Mouse (Mus musculus): Measurements from ENCODE around the gene 1700066M21Rik. TPM values are rescaled to one million over a fixed set of nuclear protein-coding genes. Genes with fewer than 3 reads are reported as not detected.

Gene 1700066M21Rik
- polyA plus RNA-seq, 1 experiment from 2014 or later: 16.3 TPM

DNA sequence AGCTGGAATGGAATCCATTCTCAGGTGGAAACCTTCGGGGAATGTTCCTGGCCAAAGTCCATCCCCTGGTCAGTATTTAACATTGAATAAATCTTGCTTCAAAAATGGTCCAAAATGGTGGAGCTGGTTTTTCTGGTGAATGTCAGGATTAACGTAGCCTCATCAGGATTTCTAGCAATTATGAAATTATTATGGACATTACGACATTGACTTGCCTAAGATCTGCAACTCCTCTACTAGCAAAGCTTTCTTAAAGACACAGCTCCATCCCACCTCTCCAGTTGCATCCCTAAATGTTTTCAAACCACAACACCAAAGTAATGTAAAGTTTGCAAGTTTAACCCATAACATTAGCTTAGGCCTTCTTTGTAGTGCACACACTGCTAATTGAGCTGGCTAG, 10.0 kb upstream of the 1700066M21Rik start:
- Histone ChIP-seq H3K27me3 (no peaks in the 10 kb centered on the region), H3K4me1 (no peaks in the 10 kb centered on the region), H3K27ac (no peak overlapping the region), H3K4me3 (replicated peaks) (no peak overlapping the region), H3K9ac (no peak overlapping the region), H3K4me2 (no peak overlapping the region), H3K36me3 (replicated peaks) (no peaks in the 10 kb centered on the region), H3K9me3 (no peaks in the 10 kb centered on the region)
- WGBS: 97% methylated on average over 3 of the region's 3 CpGs
- ATAC-seq (ENCODE audit: low FRiP score): no peak

DNA sequence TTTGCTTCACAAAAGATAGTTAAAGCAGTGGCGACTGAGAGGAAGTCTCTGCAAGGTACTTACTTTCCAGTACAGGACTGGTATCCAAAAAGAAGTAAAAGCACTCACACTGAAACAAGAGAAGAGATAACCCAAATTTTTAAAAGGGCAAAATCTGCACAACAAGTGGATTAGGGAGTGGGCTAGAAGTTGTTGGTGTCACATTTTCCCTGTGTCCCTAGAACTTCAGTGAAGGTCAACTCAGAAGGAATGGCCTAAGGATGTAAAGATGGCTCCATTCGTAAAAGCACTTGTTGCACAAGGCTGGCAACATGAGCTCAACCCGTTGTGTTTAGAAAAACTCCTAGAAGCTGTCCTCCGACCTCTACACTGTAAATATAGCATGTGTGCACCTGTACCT, 8.3 kb upstream of the 1700066M21Rik start:
- H3K9ac ChIP-seq: no peak overlapping the region
- no peaks in the 10 kb centered on the region for H3K36me3 ChIP-seq (replicated peaks)
- ATAC-seq (ENCODE audit: low FRiP score): no peak
- H3K4me2 ChIP-seq: no peak overlapping the region
- H3K4me3 ChIP-seq (replicated peaks): no peak overlapping the region
- H3K4me1 ChIP-seq: no peaks in the 10 kb centered on the region
- WGBS: 88% methylated on average over 4 of the region's 4 CpGs
- H3K27me3 ChIP-seq: no peaks in the 10 kb centered on the region
- no peaks in the 10 kb centered on the region for H3K9me3 ChIP-seq
- H3K27ac ChIP-seq: no peak overlapping the region

DNA sequence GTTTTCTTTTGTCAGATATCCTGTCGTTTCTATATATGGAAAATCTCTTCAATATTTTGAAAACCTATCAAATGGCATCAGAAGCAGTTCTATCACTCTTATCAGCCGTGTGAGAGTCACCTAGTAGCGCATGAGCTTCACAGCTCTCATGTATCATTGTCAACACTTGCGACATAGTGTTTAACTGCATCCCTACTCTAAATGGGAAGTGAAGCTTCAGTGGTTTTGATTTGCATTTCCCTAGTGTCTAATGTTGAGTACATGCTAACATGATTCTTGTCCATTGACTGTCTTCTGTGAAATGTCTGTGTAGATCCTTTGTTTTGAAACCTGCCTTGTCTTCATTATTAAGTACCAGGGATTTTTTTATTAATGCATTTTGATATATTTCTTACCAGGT, 7.0 kb upstream of the 1700066M21Rik start:
- 90% methylated on average over 4 of the region's 4 CpGs for WGBS
- Histone ChIP-seq H3K9ac (no peak overlapping the region), H3K4me3 (replicated peaks) (no peak overlapping the region), H3K4me1 (no peaks in the 10 kb centered on the region), H3K4me2 (no peak overlapping the region), H3K27ac (no peak overlapping the region), H3K36me3 (replicated peaks) (no peaks in the 10 kb centered on the region), H3K27me3 (no peaks in the 10 kb centered on the region), H3K9me3 (no peaks in the 10 kb centered on the region)
- ATAC-seq (ENCODE audit: low FRiP score): no peak

- Histone ChIP-seq H3K4me2 (no peak overlapping the region), H3K27me3 (no peaks in the 10 kb centered on the region), H3K27ac (no peak overlapping the region), H3K9ac (no peak overlapping the region), H3K4me1 (peaks cover 11% of the 10 kb centered on the region), H3K9me3 (no peaks in the 10 kb centered on the region), H3K36me3 (replicated peaks) (no peaks in the 10 kb centered on the region), H3K4me3 (replicated peaks) (no peak overlapping the region)
- ATAC-seq (ENCODE audit: low FRiP score): no peak
- 85% methylated on average over 2 of the region's 2 CpGs for WGBS
Observed at GRCm38 (mm10) chr1:57375276-57375675, 2.1 kb upstream of the 1700066M21Rik start.

DNA sequence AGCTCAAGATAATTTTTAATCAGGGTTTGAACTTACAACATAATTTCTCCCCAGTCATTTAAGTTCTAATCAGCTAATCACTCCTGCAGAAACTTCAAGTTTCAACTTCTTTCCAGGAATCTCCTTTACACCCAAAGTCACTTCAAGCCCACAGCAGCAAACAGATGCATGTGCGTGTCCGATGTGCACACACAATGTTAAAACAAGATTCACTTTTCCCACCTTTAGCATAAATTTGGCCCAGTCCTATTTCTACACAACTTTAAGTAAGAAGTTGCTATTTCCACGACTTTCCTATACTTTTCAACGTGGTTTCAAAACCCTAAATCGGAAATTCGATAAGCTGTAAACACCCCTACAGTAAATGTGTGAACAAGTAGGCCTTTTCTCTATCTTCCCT, 614 bp upstream of the 1700066M21Rik start:
- Histone ChIP-seq H3K9ac (peak overlapping the region; percentile 95), H3K27me3 (no peaks in the 10 kb centered on the region), H3K36me3 (replicated peaks) (no peaks in the 10 kb centered on the region), H3K9me3 (no peaks in the 10 kb centered on the region), H3K4me1 (peaks cover 11% of the 10 kb centered on the region), H3K4me2 (peak overlapping the region; percentile 90), H3K4me3 (replicated peaks) (peak overlapping the region; percentile 93), H3K27ac (no peak overlapping the region)
- WGBS: 67% methylated on average over 6 of the region's 6 CpGs
- ATAC-seq (ENCODE audit: low FRiP score): no peak

GRCm38 (mm10) chr1:57386519-57386918, 9.1 kb downstream of the 1700066M21Rik start:
- H3K27me3 ChIP-seq: no peaks in the 10 kb centered on the region
- no peak overlapping the region for H3K9ac ChIP-seq
- H3K36me3 ChIP-seq (replicated peaks): 0 out of 2 replicates have a peak, but pooled peaks cover 8% of the 10 kb centered on the region
- H3K9me3 ChIP-seq: no peaks in the 10 kb centered on the region
- ATAC-seq (ENCODE audit: low FRiP score): no peak
- no peak overlapping the region for H3K4me2 ChIP-seq
- H3K27ac ChIP-seq: no peak overlapping the region
- no peaks in the 10 kb centered on the region for H3K4me1 ChIP-seq
- no peak overlapping the region for H3K4me3 ChIP-seq (replicated peaks)

- no peak overlapping the region for H3K9ac ChIP-seq
- H3K27me3 ChIP-seq: no peaks in the 10 kb centered on the region
- peak overlapping the region; percentile 53; the same call in 1 of the 2 replicates for H3K27ac ChIP-seq
- peaks cover 8% of the 10 kb centered on the region; the same call in 1 of the 2 replicates for H3K36me3 ChIP-seq (replicated peaks)
- H3K4me3 ChIP-seq (replicated peaks): no peak overlapping the region
- H3K4me1 ChIP-seq: no peaks in the 10 kb centered on the region
- ATAC-seq (ENCODE audit: low FRiP score): peak; percentile 83
- no peak overlapping the region for H3K4me2 ChIP-seq
- WGBS: 57% methylated on average over 2 of the region's 2 CpGs
- H3K9me3 ChIP-seq: no peaks in the 10 kb centered on the region
Observed at GRCm38 (mm10) chr1:57387876-57388275, 10.5 kb downstream of the 1700066M21Rik start.

GRCm38 (mm10) chr1:57388402-57389155, 11.2 kb downstream of the 1700066M21Rik start:
- H3K9me3 ChIP-seq: no peaks in the 10 kb centered on the region
- no peak for ATAC-seq (ENCODE audit: low FRiP score)
- H3K27me3 ChIP-seq: no peaks in the 10 kb centered on the region
- H3K4me1 ChIP-seq: no peaks in the 10 kb centered on the region
- no peak overlapping the region for H3K4me3 ChIP-seq (replicated peaks)
- WGBS: 95% methylated on average over 8 of the region's 8 CpGs
- no peak overlapping the region for H3K9ac ChIP-seq
- peaks cover 11% of the 10 kb centered on the region; the same call in 1 of the 2 replicates for H3K36me3 ChIP-seq (replicated peaks)
- H3K4me2 ChIP-seq: no peak overlapping the region
- no peak overlapping the region for H3K27ac ChIP-seq

- no peak overlapping the region for H3K9ac ChIP-seq
- H3K27ac ChIP-seq: no peak overlapping the region
- H3K4me3 ChIP-seq (replicated peaks): no peak overlapping the region
- no peaks in the 10 kb centered on the region for H3K4me1 ChIP-seq
- H3K4me2 ChIP-seq: no peak overlapping the region
- no peaks in the 10 kb centered on the region for H3K9me3 ChIP-seq
- 96% methylated on average over 4 of the region's 4 CpGs for WGBS
- no peaks in the 10 kb centered on the region for H3K27me3 ChIP-seq
- ATAC-seq (ENCODE audit: low FRiP score): no peak
- H3K36me3 ChIP-seq (replicated peaks): peaks cover 13% of the 10 kb centered on the region
Observed at GRCm38 (mm10) chr1:57390993-57391790, 13.8 kb downstream of the 1700066M21Rik start.

DNA sequence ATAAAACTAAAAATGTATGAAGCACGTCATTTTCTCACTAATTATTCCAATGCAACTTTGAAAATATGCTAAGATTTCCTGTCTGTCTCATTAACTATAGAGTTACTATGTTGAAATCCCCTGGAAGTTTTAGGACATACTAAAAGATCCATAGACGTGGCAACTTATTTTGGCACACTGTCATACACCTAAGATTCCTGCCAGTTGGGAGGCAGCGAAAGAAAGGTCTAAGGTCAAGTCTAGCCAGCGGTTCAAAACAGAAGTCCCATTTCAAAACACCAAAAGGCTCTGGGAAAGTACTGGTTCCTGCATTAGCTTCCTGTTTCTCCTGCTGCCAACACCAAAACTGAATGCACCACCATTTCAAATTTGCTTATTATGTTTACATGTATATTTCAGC, 15.0 kb downstream of the 1700066M21Rik start:
- H3K27me3 ChIP-seq: no peaks in the 10 kb centered on the region
- H3K4me3 ChIP-seq (replicated peaks): no peak overlapping the region
- no peak overlapping the region for H3K9ac ChIP-seq
- H3K4me1 ChIP-seq: no peaks in the 10 kb centered on the region
- H3K9me3 ChIP-seq: no peaks in the 10 kb centered on the region
- H3K4me2 ChIP-seq: no peak overlapping the region
- peaks cover 16% of the 10 kb centered on the region for H3K36me3 ChIP-seq (replicated peaks)
- ATAC-seq (ENCODE audit: low FRiP score): no peak
- no peak overlapping the region for H3K27ac ChIP-seq
- 83% methylated on average over 4 of the region's 4 CpGs for WGBS

DNA sequence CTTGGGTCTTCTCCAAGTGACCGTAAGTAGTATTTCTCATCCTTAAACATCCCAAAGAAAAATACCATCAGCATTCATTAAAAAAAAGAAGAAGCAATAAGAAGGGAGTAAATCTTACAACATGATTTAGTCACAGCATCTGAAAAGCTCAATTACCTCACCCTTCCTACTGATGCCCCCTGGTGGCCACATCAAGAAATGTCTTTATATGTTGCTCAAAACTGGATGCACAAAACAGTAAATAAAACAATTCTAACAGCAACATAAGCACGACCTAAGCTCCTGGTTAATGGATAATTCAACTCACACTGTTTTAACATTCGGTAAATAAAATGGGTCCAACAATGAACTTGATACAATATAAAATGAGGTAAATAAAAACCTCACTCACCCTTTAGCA, 16.6 kb downstream of the 1700066M21Rik start:
- H3K4me2 ChIP-seq: no peak overlapping the region
- no peak overlapping the region for H3K4me3 ChIP-seq (replicated peaks)
- H3K27me3 ChIP-seq: no peaks in the 10 kb centered on the region
- no peaks in the 10 kb centered on the region for H3K9me3 ChIP-seq
- no peak overlapping the region for H3K9ac ChIP-seq
- ATAC-seq (ENCODE audit: low FRiP score): no peak
- no peaks in the 10 kb centered on the region for H3K4me1 ChIP-seq
- peaks cover 15% of the 10 kb centered on the region for H3K36me3 ChIP-seq (replicated peaks)
- no peak overlapping the region for H3K27ac ChIP-seq
- 68% methylated on average over 3 of the region's 3 CpGs for WGBS

DNA sequence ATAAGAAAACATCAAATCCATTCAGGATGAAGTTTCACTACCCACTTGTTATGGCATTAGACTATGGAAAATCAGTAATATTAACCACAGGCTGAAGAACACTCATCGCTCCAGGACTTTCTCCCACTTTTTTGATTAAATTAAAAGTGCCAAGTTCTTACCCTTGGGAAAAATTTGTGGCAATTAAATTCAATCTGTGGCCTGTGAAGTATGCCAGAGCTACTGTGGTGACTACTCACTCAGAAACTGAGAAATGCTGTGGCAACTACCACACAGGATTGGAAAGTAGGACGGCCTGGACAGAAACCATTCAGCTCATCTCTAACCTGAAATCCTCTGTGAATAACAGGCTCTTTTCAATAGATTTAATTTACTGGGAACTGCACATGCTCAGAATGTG, 22.9 kb downstream of the 1700066M21Rik start:
- Histone ChIP-seq H3K27me3 (no peaks in the 10 kb centered on the region), H3K4me2 (no peak overlapping the region), H3K27ac (no peak overlapping the region), H3K9ac (no peak overlapping the region), H3K9me3 (no peaks in the 10 kb centered on the region), H3K4me1 (peaks cover under 1% of the 10 kb centered on the region; the same call in 1 of the 2 replicates), H3K4me3 (replicated peaks) (no peak overlapping the region), H3K36me3 (replicated peaks) (peaks cover 12% of the 10 kb centered on the region)
- no peak for ATAC-seq (ENCODE audit: low FRiP score)
- WGBS: 91% methylated on average over 2 of the region's 2 CpGs
